Mouse (Mus musculus): Measurements from ENCODE around the gene Ptprg. TPM values are rescaled to one million over a fixed set of nuclear protein-coding genes. Genes with fewer than 3 reads are reported as not detected.
A peak's percentile ranks its signal among the peaks of the same experiment; 100 is the strongest.

Ptprg gene
- polyA plus RNA-seq, 1 experiment, result 22.0 TPM

DNA sequence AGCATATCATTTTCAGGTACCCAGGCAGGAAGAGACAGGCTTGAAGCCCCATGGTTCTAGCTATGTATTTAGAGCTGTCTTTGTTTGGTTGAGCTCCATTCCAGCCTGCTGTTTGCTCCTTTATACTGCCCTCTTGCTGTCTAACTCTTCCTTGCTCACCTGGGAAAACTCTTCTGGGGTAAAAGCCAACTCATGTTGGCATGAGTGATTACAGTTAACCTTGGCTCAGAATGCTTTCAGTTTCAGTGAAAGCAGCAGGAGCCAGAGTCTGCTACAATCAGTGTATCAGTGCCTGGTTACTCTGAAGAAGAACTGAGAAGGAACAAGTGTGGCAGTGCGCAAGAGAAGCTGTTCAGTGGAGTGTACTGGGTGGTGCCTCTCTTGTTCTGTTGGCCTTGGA is 89.6 kb downstream of the Ptprg start:
- TF ChIP-seq CTCF (IDR thresholded peaks at IDR 0.05; ENCODE audit: borderline replicate concordance, insufficient read depth, low read depth, low read length) (no peak), POLR2A (IDR thresholded peaks at IDR 0.05; ENCODE audit: borderline replicate concordance, insufficient read depth, low read length) (no peak)
- WGBS, result 34% methylated on average over 1 of the region's 1 CpGs
- no peak overlapping the region for H3K27ac ChIP-seq (ENCODE audit: insufficient read depth, low read length)
- H3K4me3 ChIP-seq (replicated peaks; ENCODE audit: insufficient read depth, low read depth, low read length), result no peak overlapping the region
- no peaks in the 10 kb centered on the region; the same call in 1 of the 2 replicates for H3K27me3 ChIP-seq (ENCODE audit: control insufficient read depth, insufficient read depth, low read length)
- peaks cover 5% of the 10 kb centered on the region for H3K4me1 ChIP-seq (ENCODE audit: control insufficient read depth, insufficient read depth, low read length)
- DNase-seq, result peak in 1 of 2 experiments; percentile 63

DNA sequence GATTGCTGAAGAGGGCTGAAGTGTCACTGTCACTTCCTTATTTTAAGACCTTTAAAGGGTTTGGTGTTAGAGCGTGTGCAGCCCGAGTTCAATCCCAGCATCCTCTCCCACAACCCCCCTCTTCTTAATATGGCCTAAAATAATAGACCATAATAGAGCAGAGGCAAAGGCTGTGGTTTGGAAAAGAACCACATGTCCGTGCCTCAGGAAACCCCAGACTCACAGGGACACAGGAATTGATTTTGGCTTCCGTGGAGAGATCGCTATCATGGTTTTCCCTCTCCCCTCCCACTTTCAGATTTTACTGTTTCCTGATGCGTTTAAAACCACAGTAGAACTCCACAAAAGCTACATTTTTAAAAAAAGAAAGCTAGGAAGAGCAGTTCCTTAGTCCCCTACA is 104.0 kb downstream of the Ptprg start:
- Histone ChIP-seq H3K27me3 (ENCODE audit: control insufficient read depth, insufficient read depth, low read length) (no peaks in the 10 kb centered on the region), H3K27ac (ENCODE audit: insufficient read depth, low read length) (no peak overlapping the region), H3K4me3 (replicated peaks; ENCODE audit: insufficient read depth, low read depth, low read length) (no peak overlapping the region), H3K4me1 (ENCODE audit: control insufficient read depth, insufficient read depth, low read length) (peaks cover 3% of the 10 kb centered on the region; the same call in 1 of the 2 replicates)
- TF ChIP-seq CTCF (IDR thresholded peaks at IDR 0.05; ENCODE audit: borderline replicate concordance, insufficient read depth, low read depth, low read length) (no peak), POLR2A (IDR thresholded peaks at IDR 0.05; ENCODE audit: borderline replicate concordance, insufficient read depth, low read length) (no peak)
- no peak for DNase-seq
- 87% methylated on average over 6 of the region's 6 CpGs for WGBS

- H3K4me1 ChIP-seq (ENCODE audit: control insufficient read depth, insufficient read depth, low read length), result peaks cover 3% of the 10 kb centered on the region; the same call in 1 of the 2 replicates
- no peak for DNase-seq
- H3K27me3 ChIP-seq (ENCODE audit: control insufficient read depth, insufficient read depth, low read length), result no peaks in the 10 kb centered on the region
- WGBS, result 79% methylated on average over 11 of the region's 11 CpGs
- TF ChIP-seq POLR2A (IDR thresholded peaks at IDR 0.05; ENCODE audit: borderline replicate concordance, insufficient read depth, low read length), result no peak
- no peak overlapping the region for H3K4me3 ChIP-seq (replicated peaks; ENCODE audit: insufficient read depth, low read depth, low read length)
- no peak overlapping the region for H3K27ac ChIP-seq (ENCODE audit: insufficient read depth, low read length)
Measured at GRCm38 (mm10) chr14:11663661-11664215, 110.4 kb downstream of the Ptprg start.

GRCm38 (mm10) chr14:11664302-11664701 is 111.0 kb downstream of the Ptprg start:
- Histone ChIP-seq H3K27ac (ENCODE audit: insufficient read depth, low read length) (no peak overlapping the region), H3K4me1 (ENCODE audit: control insufficient read depth, insufficient read depth, low read length) (peaks cover 3% of the 10 kb centered on the region; the same call in 1 of the 2 replicates), H3K4me3 (replicated peaks; ENCODE audit: insufficient read depth, low read depth, low read length) (no peak overlapping the region), H3K27me3 (ENCODE audit: control insufficient read depth, insufficient read depth, low read length) (no peaks in the 10 kb centered on the region)
- TF ChIP-seq CTCF (IDR thresholded peaks at IDR 0.05; ENCODE audit: borderline replicate concordance, insufficient read depth, low read depth, low read length) (no peak), POLR2A (IDR thresholded peaks at IDR 0.05; ENCODE audit: borderline replicate concordance, insufficient read depth, low read length) (no peak)
- no peak for DNase-seq
- 45% methylated on average over 9 of the region's 9 CpGs for WGBS

DNA sequence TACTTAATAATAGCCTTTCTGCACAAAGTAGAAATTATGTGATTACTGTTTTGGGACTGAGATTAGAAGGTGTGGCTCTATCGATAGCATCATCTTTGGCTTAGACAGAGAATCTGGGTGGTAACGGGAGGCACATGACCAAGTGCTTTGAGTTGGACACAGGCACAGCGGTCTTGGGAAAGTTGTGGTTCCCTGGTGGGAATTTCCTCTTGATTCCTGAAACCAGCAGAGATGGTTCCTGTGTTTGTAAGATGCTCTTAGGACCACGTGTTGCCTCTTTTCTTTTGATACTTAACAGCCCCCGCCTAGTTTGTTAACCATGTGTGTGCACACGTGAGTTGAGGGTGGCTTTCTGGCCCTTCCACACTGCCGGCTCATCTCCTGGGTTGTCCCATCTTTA is 111.7 kb downstream of the Ptprg start:
- TF ChIP-seq CTCF (IDR thresholded peaks at IDR 0.05; ENCODE audit: borderline replicate concordance, insufficient read depth, low read depth, low read length) (no peak), POLR2A (IDR thresholded peaks at IDR 0.05; ENCODE audit: borderline replicate concordance, insufficient read depth, low read length) (no peak)
- Histone ChIP-seq H3K27ac (ENCODE audit: insufficient read depth, low read length) (no peak overlapping the region), H3K4me1 (ENCODE audit: control insufficient read depth, insufficient read depth, low read length) (peaks cover 6% of the 10 kb centered on the region; the same call in 1 of the 2 replicates), H3K4me3 (replicated peaks; ENCODE audit: insufficient read depth, low read depth, low read length) (no peak overlapping the region), H3K27me3 (ENCODE audit: control insufficient read depth, insufficient read depth, low read length) (no peaks in the 10 kb centered on the region)
- WGBS, result 84% methylated on average over 7 of the region's 7 CpGs
- no peak for DNase-seq

GRCm38 (mm10) chr14:11667762-11668161 is 114.4 kb downstream of the Ptprg start:
- Histone ChIP-seq H3K4me3 (replicated peaks; ENCODE audit: insufficient read depth, low read depth, low read length) (no peak overlapping the region), H3K27ac (ENCODE audit: insufficient read depth, low read length) (no peak overlapping the region), H3K27me3 (ENCODE audit: control insufficient read depth, insufficient read depth, low read length) (no peaks in the 10 kb centered on the region), H3K4me1 (ENCODE audit: control insufficient read depth, insufficient read depth, low read length) (peaks cover 20% of the 10 kb centered on the region; the same call in 1 of the 2 replicates)
- TF ChIP-seq POLR2A (IDR thresholded peaks at IDR 0.05; ENCODE audit: borderline replicate concordance, insufficient read depth, low read length) (no peak), CTCF (IDR thresholded peaks at IDR 0.05; ENCODE audit: borderline replicate concordance, insufficient read depth, low read depth, low read length) (no peak)
- 53% methylated on average over 3 of the region's 3 CpGs for WGBS
- no peak for DNase-seq

- Histone ChIP-seq H3K4me3 (replicated peaks; ENCODE audit: insufficient read depth, low read depth, low read length) (no peak overlapping the region), H3K27ac (ENCODE audit: insufficient read depth, low read length) (no peak overlapping the region), H3K4me1 (ENCODE audit: control insufficient read depth, insufficient read depth, low read length) (peaks cover 29% of the 10 kb centered on the region), H3K27me3 (ENCODE audit: control insufficient read depth, insufficient read depth, low read length) (no peaks in the 10 kb centered on the region)
- DNase-seq, result peak in 1 of 2 experiments; percentile 29
- WGBS, result 35% methylated on average over 6 of the region's 6 CpGs
- no peak for TF ChIP-seq POLR2A (IDR thresholded peaks at IDR 0.05; ENCODE audit: borderline replicate concordance, insufficient read depth, low read length)
- no peak for TF ChIP-seq CTCF (IDR thresholded peaks at IDR 0.05; ENCODE audit: borderline replicate concordance, insufficient read depth, low read depth, low read length)
Measured at GRCm38 (mm10) chr14:11670847-11671246, 117.5 kb downstream of the Ptprg start.

GRCm38 (mm10) chr14:11672981-11673547 is 119.7 kb downstream of the Ptprg start:
- Histone ChIP-seq H3K27me3 (ENCODE audit: control insufficient read depth, insufficient read depth, low read length) (no peaks in the 10 kb centered on the region), H3K4me3 (replicated peaks; ENCODE audit: insufficient read depth, low read depth, low read length) (no peak overlapping the region), H3K4me1 (ENCODE audit: control insufficient read depth, insufficient read depth, low read length) (peaks cover 31% of the 10 kb centered on the region), H3K27ac (ENCODE audit: insufficient read depth, low read length) (peak overlapping the region; percentile 92)
- peak; percentile 94 to 96 for DNase-seq
- no peak for TF ChIP-seq CTCF (IDR thresholded peaks at IDR 0.05; ENCODE audit: borderline replicate concordance, insufficient read depth, low read depth, low read length)
- peak; percentile 31; the same call in 1 of the 2 replicates for TF ChIP-seq POLR2A (IDR thresholded peaks at IDR 0.05; ENCODE audit: borderline replicate concordance, insufficient read depth, low read length)
- WGBS, result 8% methylated on average over 3 of the region's 3 CpGs

Data from cerebellum, adult 2 months (tissue).